Mouse (Mus musculus): ENCODE measurements at regions not wholly inside any gene's neighbourhood (a gene's known extent, or its start where the extent isn't known, plus 50 kb on each side); places are given as distances from the start of the nearest gene placed in this dataset.
A peak's percentile ranks its signal among the peaks of the same experiment; 100 is the strongest.
"Not testable (repeated sequence)": the region's sequence is repeated elsewhere in the genome, so short reads cannot be mapped to it uniquely, and the experiment has no call there.

DNA sequence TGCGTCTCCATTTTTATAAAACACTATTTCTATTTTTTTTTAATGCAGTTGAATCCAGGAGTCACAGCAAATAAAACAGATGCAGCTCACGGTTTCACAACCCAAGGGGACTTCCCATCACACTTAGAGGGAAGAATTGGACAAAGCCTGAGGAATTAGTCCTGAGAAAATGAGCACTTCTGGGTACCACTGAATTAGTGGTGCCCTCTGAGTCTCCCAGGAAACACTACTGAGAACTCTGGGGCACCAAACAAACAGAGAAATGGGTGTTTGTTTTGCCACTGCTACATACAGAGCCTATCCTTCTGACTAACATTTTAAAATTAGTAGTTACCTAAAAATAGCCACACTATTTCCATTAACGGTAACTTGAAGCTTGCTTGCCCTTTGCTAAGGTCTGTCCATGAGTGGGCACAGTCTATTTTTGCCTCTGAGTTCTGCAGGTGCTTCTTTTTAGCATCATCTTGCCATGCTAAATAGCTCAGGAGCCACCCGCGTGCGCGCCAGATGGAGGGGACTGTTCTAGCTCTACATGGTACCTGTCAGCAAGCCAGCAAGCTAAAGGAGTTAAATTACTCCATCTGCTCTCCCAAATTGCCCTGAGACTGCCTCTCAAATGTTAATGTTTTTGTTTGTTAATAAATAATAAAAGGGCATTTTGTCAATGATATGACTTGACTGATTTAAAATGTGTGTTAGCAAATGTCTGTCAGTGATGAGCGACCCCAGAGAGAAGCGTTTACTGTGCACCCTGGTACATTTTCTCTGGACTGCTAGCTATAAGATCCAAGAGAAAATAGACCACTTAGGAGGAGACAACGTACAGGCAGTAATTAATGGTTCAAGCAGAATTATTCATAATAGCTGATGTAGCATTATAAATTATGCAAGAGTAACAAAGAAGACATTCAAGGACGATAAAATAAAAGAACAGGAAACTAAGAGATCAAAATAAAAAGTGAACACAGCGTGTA, 141.3 kb downstream of the Tas2r134 start:
- H3K4me3 ChIP-seq (ENCODE audit: insufficient read depth, low read depth, low read length), result no peak overlapping the region
- 0 out of 2 replicates have a peak overlapping the region, but pooled peaks have one; percentile 40 for H3K27ac ChIP-seq (ENCODE audit: insufficient read depth, low read depth, low read length)
- 22% methylated on average over 12 of the region's 12 CpGs for WGBS
- peaks cover 5% of the 10 kb centered on the region; the same call in 1 of the 2 replicates for H3K4me1 ChIP-seq (ENCODE audit: control insufficient read depth, insufficient read depth, low read length)
- no peak for TF ChIP-seq POLR2A (IDR thresholded peaks at IDR 0.05; ENCODE audit: insufficient read depth, low read depth, low read length)
- no peak for TF ChIP-seq CTCF (IDR thresholded peaks at IDR 0.05; ENCODE audit: insufficient read depth, low read depth, low read length)

DNA sequence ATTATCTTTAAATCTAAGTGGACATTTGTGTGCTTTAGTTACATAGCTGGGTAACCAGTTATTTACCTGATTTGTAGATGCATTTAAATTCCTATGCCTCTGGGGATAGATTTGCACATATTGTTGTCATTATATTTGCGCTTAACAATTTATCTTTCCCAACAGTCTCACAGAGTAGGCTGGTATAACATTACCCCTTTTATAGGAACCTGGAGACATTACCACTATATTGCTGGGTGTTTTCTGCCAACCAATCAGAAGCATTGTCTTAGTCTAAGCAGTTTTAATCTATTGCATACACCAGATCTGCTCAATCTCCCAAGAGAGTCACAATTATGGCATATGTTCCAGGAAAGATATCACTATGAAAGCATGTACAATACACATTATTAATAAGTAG, 149.8 kb downstream of the Rbm43 start:
- WGBS, result 100% methylated on average over 1 of the region's 1 CpGs
- no peak overlapping the region for H3K4me3 ChIP-seq (ENCODE audit: insufficient read depth, low read depth, low read length)
- H3K4me1 ChIP-seq (ENCODE audit: control insufficient read depth, insufficient read depth, low read length), result no peaks in the 10 kb centered on the region
- TF ChIP-seq POLR2A (IDR thresholded peaks at IDR 0.05; ENCODE audit: insufficient read depth, low read depth, low read length), result no peak
- no peak for TF ChIP-seq CTCF (IDR thresholded peaks at IDR 0.05; ENCODE audit: insufficient read depth, low read depth, low read length)
- H3K27ac ChIP-seq (ENCODE audit: insufficient read depth, low read depth, low read length), result no peak overlapping the region

DNA sequence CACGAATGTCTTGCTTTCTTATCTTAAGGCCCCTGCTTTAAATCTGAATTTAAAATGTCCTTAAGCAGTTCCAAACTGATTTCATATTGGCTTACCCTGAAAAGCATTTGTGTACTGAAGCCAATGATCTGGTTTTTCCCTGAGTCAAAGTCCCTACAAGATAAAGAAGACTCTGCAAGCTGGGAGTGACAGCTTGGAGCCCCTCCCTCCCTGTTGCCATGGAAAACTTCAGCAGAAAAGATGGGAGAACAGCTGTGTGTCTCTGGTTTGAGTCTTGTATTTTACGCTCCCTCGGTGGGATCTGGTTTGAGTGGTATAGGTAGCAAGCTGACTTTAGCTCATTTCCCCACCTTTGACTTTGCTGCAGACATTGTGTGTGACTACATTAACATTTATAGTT, 146.1 kb downstream of the Rbm43 start:
- H3K27ac ChIP-seq (ENCODE audit: insufficient read depth, low read depth, low read length), result no peak overlapping the region
- WGBS, result 49% methylated on average over 3 of the region's 3 CpGs
- no peak for TF ChIP-seq CTCF (IDR thresholded peaks at IDR 0.05; ENCODE audit: insufficient read depth, low read depth, low read length)
- TF ChIP-seq POLR2A (IDR thresholded peaks at IDR 0.05; ENCODE audit: insufficient read depth, low read depth, low read length), result no peak

DNA sequence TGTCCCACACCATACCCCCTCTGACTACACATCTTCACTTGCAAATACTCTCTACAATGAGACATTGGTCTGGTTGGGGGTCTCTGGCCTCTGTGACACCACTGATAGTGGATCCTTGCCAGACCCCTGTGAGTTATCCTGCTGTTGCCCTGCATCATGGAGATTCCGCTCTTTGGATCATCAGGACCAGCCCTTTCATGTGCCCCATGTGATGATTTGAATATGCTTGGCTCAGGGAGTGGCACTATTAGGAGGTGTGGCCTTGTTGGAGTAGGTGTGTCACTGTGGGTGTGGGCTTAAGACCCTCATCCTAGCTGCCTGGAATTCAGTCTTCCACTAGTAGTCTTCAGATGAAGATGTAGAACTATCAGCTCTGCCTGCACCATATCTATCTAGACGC, 141.7 kb downstream of the Rbm43 start:
- not testable (repeated sequence) for H3K4me3 ChIP-seq (ENCODE audit: insufficient read depth, low read depth, low read length); H3K27ac ChIP-seq (ENCODE audit: insufficient read depth, low read depth, low read length); H3K4me1 ChIP-seq (ENCODE audit: control insufficient read depth, insufficient read depth, low read length)
- WGBS, result 98% methylated on average over 2 of the region's 2 CpGs

More for the DNA sequence above, 146.1 kb downstream of the Rbm43 start:
- no peaks in the 10 kb centered on the region for H3K4me1 ChIP-seq (ENCODE audit: control insufficient read depth, insufficient read depth, low read length)
- no peak overlapping the region for H3K4me3 ChIP-seq (ENCODE audit: insufficient read depth, low read depth, low read length)

DNA sequence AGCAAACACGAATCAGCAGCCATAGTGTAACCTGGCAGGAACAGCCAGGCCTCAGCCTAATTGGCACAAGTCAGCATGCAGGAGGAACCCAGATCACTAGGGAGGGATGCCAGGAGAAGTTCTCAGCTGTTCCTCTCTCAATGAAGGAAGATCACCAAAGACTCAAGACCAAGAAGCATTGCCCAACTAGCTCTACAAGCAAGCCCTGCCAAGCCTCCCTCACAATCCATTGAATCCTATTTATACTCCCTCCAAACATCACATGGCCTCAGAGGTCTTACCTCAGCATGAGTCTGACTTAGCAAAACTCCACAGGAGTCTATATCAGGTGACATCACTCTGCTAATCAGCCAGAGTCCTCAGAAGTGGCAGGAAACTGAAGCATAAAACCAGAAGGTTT, 135.1 kb downstream of the Rbm43 start:
- Histone ChIP-seq H3K4me3 (ENCODE audit: insufficient read depth, low read depth, low read length) (no peak overlapping the region), H3K4me1 (ENCODE audit: control insufficient read depth, insufficient read depth, low read length) (no peaks in the 10 kb centered on the region), H3K27ac (ENCODE audit: insufficient read depth, low read depth, low read length) (no peak overlapping the region)
- 83% methylated on average over 1 of the region's 1 CpGs for WGBS
- TF ChIP-seq CTCF (IDR thresholded peaks at IDR 0.05; ENCODE audit: insufficient read depth, low read depth, low read length) (no peak), POLR2A (IDR thresholded peaks at IDR 0.05; ENCODE audit: insufficient read depth, low read depth, low read length) (no peak)

DNA sequence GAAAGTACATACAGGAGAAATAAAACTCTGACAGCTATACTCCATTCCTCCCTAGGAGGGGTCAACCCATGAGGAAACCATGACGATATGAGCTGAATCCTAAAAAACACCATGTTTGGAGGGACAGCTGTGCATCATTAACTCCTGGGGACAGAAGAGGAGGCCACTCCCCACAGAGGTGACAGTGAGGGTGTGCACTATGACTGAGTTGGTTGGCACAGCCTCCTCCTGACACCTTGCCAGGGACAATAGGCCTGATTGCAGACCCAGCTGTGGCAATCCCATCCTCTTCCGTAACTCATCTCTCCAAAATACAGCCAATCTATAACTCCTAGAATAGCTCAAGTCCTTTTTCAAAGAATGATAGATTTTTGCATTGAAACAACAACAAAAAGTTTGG, 112.0 kb downstream of the Rbm43 start:
- 90% methylated on average over 2 of the region's 2 CpGs for WGBS
- no peak overlapping the region for H3K27ac ChIP-seq (ENCODE audit: insufficient read depth, low read depth, low read length)
- no peak overlapping the region for H3K4me3 ChIP-seq (ENCODE audit: insufficient read depth, low read depth, low read length)
- no peaks in the 10 kb centered on the region for H3K4me1 ChIP-seq (ENCODE audit: control insufficient read depth, insufficient read depth, low read length)
- TF ChIP-seq CTCF (IDR thresholded peaks at IDR 0.05; ENCODE audit: insufficient read depth, low read depth, low read length) (no peak), POLR2A (IDR thresholded peaks at IDR 0.05; ENCODE audit: insufficient read depth, low read depth, low read length) (no peak)

DNA sequence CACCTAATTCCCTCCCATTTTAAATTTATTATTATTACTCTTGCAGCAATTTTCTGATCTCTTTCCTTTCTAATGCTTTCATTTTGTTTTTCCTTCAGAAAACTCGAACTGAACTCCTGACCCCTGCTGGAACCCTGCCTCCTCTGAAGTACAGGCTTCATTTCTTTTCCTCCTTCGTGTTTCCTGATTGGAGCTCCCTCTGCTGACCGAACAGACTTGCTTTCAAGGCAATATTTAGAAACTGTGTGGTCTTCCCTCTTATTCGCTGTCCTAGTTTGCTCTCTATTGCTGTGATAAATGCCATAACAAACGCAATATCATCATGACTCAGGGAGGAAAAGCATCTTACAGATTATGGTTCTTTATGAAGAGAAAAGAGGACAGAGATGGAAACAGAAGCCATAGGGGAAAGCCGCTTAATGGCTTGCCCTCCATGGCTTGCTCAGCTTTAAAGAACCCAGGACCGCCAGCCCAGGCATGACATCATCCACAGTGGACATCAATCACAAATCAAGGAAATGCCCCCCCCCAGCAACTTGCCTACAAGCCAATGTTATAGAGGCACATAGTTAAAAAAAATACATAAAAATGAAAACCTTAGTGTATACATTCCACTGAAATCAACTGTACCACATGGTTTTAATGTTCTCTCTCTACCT, 104.5 kb downstream of the Rbm43 start:
- WGBS, result 29% methylated on average over 7 of the region's 7 CpGs
- Histone ChIP-seq H3K4me3 (ENCODE audit: insufficient read depth, low read depth, low read length) (no peak overlapping the region), H3K4me1 (ENCODE audit: control insufficient read depth, insufficient read depth, low read length) (no peaks in the 10 kb centered on the region), H3K27ac (ENCODE audit: insufficient read depth, low read depth, low read length) (no peak overlapping the region)
- no peak for TF ChIP-seq POLR2A (IDR thresholded peaks at IDR 0.05; ENCODE audit: insufficient read depth, low read depth, low read length)
- TF ChIP-seq CTCF (IDR thresholded peaks at IDR 0.05; ENCODE audit: insufficient read depth, low read depth, low read length), result no peak

DNA sequence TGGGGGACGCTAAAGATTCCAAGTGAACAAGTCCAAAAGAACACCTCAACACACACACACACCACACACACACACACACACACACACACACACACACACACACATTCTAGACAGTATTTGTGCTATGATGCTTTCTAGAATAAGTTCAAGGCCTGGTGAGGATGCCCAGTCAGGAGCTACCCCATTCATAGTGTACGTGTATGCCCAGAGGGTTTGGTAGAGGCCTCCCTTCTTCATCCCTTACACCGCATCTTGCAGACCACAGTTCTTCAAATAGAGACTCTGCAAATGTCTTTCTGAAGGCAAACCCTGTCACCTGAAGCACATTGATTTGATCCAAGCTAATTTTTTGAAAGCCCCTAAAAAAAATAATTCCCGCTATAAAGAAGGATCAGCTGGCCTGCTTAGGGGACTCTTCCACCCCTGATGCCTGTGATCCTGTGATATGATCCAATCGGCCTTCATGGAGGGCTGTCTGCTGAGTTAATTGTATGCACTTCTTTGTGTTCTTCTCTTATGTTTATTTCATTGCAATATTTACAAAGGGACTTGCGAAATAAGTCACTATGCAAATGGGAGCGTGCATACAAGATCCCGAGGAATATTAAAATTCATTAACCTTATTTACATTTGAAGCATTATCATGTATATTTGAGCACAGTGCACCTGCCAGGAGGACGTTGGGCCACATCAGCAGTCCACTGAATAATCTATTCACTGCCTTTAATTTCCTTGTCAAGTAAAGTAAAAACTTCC, 103.8 kb downstream of the Rbm43 start:
- Histone ChIP-seq H3K4me1 (ENCODE audit: control insufficient read depth, insufficient read depth, low read length) (no peaks in the 10 kb centered on the region), H3K4me3 (ENCODE audit: insufficient read depth, low read depth, low read length) (no peak overlapping the region), H3K27ac (ENCODE audit: insufficient read depth, low read depth, low read length) (no peak overlapping the region)
- WGBS, result 82% methylated on average over 9 of the region's 9 CpGs
- TF ChIP-seq POLR2A (IDR thresholded peaks at IDR 0.05; ENCODE audit: insufficient read depth, low read depth, low read length), result no peak
- no peak for TF ChIP-seq CTCF (IDR thresholded peaks at IDR 0.05; ENCODE audit: insufficient read depth, low read depth, low read length)

DNA sequence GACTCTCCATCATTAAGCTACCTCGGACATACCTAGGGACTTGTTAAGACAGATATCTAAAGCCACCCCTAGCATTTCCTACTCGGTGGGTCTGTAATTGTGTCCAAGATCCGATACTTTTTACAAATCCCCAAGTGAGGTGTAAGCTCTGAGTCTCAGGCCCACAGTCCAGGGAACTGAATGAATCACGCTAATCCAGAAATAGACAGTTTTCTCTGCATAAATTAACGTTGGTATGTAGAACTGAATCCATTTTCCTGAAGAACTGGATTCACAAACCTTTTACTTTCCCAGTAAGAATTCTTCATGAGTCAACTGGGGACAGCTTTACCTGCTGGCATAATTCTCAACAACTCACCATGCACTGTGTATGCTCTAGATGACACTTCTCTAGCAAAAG, 97.1 kb downstream of the Rbm43 start:
- Histone ChIP-seq H3K4me3 (ENCODE audit: insufficient read depth, low read depth, low read length) (no peak overlapping the region), H3K27ac (ENCODE audit: insufficient read depth, low read depth, low read length) (no peak overlapping the region), H3K4me1 (ENCODE audit: control insufficient read depth, insufficient read depth, low read length) (no peaks in the 10 kb centered on the region)
- WGBS, result 75% methylated on average over 5 of the region's 5 CpGs
- no peak for TF ChIP-seq POLR2A (IDR thresholded peaks at IDR 0.05; ENCODE audit: insufficient read depth, low read depth, low read length)
- TF ChIP-seq CTCF (IDR thresholded peaks at IDR 0.05; ENCODE audit: insufficient read depth, low read depth, low read length), result no peak

All from olfactory bulb, adult 2 months (tissue).